Mouse (Mus musculus): ENCODE results near the gene Fhl2.

GRCm38 (mm10) chr1:43163467-43164418, 33.0 kb downstream of the Fhl2 start:
- TF ChIP-seq CTCF (IDR thresholded peaks at IDR 0.05; ENCODE audit: low read depth, low read length): no peak
- no peak for TF ChIP-seq GATA1 (IDR thresholded peaks at IDR 0.05; ENCODE audit: borderline replicate concordance, low read length)
- no peak for TF ChIP-seq GATA2 (IDR thresholded peaks at IDR 0.05; ENCODE audit: borderline replicate concordance, low read depth, low read length)
- TF ChIP-seq POLR2AphosphoS5 (IDR thresholded peaks at IDR 0.05; ENCODE audit: insufficient replicate concordance, low read depth, low read length): no peak
- no peak for TF ChIP-seq TAL1 (conservative IDR thresholded peaks at IDR 0.05; ENCODE audit: low read depth, low read length)

All from G1E (cell line).